Mouse (Mus musculus) testis, adult 2 months (tissue): ENCODE results near the gene Arsj. TPM values are rescaled to one million over a fixed set of nuclear protein-coding genes. Genes with fewer than 3 reads are reported as not detected.
A peak's percentile ranks its signal among the peaks of the same experiment; 100 is the strongest.

Experiments used
- H3K27ac ChIP-seq: fragments of 200-500 bp; 2 replicates; pipeline ENCODE4 v1.5.1; 2012; ENCODE audit warnings: low read depth, low read length; ENCODE audit not compliant: control insufficient read depth, insufficient read depth
- H3K27me3 ChIP-seq: fragments of 200-500 bp; 2 replicates; pipeline ENCODE4 v1.6.1; 2012; ENCODE audit warnings: mild to moderate bottlenecking, low read length, moderate library complexity; ENCODE audit not compliant: control insufficient read depth, insufficient read depth
- H3K36me3 ChIP-seq: fragments of 200-500 bp; 2 replicates; pipeline ENCODE4 v1.6.1; 2012; ENCODE audit warnings: mild to moderate bottlenecking, low read length; ENCODE audit not compliant: control insufficient read depth, insufficient read depth
- H3K4me1 ChIP-seq: fragments of 200-500 bp; 2 replicates; pipeline ENCODE4 v1.6.1; 2012; ENCODE audit warnings: low read length; ENCODE audit not compliant: control insufficient read depth, insufficient read depth
- H3K4me3 ChIP-seq: fragments of 200-500 bp; 2 replicates; pipeline ENCODE4 v1.5.1; 2012; ENCODE audit warnings: low read depth, mild to moderate bottlenecking, low read length, moderate library complexity, mixed read lengths; ENCODE audit not compliant: control insufficient read depth
- CTCF ChIP-seq: fragments of 200-500 bp; IDR thresholded peaks from 2 replicates; pipeline ENCODE4 v1.5.1; 2012; ENCODE audit warnings: low read depth, mild to moderate bottlenecking, inconsistent platforms, low read length, moderate library complexity; ENCODE audit not compliant: control insufficient read depth, insufficient read depth, insufficient replicate concordance
- POLR2A ChIP-seq: fragments of 200-500 bp; IDR thresholded peaks from 2 replicates; pipeline ENCODE4 v1.6.1; 2012; ENCODE audit warnings: low read depth, mild to moderate bottlenecking, inconsistent platforms, low read length, moderate library complexity; ENCODE audit not compliant: control insufficient read depth
- polyA plus RNA-seq: library from polyadenylated mRNA; depleted of rRNA; stranded (reverse); fragments of >200 nt; gene quantifications from 2 replicates; pipeline ENCODE4 v1.2.3, GENCODE M21; 2012

The Arsj gene
- polyA plus RNA-seq, 1 experiment: not detected

DNA sequence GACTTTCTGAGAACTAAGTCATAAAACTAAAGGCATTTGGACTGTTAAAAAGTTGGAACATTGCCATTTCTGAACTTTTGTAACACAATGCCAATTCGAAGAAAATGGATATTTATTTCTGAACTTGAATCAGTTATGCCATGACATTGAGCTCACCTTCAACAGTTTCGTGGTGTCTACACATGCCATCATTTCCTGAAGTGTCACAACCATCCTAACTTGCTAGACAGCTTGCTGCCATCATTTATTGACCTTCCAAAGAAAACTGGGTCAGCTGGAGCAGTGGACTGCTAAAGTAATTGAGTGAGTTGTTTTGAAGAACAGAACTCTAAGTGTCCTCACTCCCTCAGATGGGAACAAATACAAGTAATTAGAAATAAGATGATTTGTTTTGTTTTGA is 16.2 kb downstream of the Arsj start:
- H3K4me1 ChIP-seq: no peaks in the 10 kb centered on the region
- no peak overlapping the region for H3K27ac ChIP-seq
- no peaks in the 10 kb centered on the region for H3K36me3 ChIP-seq
- no peaks in the 10 kb centered on the region for H3K27me3 ChIP-seq
- TF ChIP-seq CTCF (no peak), POLR2A (no peak)
- no peak overlapping the region for H3K4me3 ChIP-seq

DNA sequence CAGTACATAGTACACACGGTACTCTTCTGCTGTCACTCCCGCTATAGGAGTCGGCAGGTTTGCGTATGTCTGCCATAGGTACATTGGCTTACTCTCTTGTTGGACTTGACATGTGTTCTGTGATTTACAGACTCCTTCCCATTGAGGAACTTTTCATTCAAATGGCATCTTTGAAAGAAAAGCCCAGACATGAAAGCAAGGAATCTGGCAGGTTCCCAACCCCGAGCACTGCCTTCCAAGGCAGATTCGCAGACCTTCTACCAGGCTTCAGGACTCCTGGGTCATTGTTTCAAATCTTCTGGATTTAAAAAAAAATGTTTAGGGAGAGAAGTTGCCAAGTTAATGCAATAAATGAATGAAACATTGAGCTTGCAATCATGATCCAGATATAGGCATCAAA is 19.8 kb downstream of the Arsj start:
- Histone ChIP-seq H3K27me3 (no peaks in the 10 kb centered on the region), H3K4me1 (no peaks in the 10 kb centered on the region), H3K4me3 (no peak overlapping the region), H3K36me3 (no peaks in the 10 kb centered on the region), H3K27ac (no peak overlapping the region)
- TF ChIP-seq CTCF: no peak
- TF ChIP-seq POLR2A: no peak

DNA sequence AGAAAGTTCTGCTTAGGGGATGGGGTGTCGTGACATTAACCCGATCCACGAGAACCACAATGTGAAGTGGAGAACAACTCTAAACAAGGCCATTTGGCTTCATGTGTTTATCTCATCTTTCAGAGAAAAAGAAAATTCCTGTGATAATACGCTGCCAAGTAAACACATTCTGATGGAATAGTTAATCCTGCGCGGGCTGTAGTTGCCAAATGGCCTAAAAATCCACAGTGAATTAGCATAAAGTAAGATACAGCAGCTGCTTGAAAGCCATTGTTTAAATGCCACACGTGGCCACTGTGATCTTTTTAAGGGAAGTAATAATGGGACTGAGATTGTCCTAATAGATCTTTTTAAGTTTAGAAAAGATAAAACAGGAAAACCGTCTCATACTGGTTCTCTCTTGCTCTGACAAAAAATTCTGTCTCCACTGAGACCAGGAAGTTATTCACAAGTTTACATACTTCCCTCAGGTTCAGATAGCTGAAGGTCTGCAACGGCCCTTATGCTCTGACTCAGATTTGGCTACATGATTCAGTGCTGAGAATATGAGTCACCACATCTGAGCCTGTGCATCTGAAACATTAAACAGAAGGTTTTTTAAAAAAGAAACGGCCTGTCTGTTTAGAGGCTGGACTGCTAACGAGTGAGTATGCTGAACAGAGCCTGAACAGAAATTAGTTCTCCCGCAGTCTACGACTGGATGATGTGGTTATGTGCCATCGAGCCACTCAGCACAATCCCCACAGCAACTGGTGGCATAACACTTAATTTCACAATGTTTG is 21.4 kb downstream of the Arsj start:
- no peak overlapping the region for H3K4me3 ChIP-seq
- no peaks in the 10 kb centered on the region for H3K27me3 ChIP-seq
- H3K4me1 ChIP-seq: no peaks in the 10 kb centered on the region
- TF ChIP-seq POLR2A (no peak), CTCF (no peak)
- no peaks in the 10 kb centered on the region for H3K36me3 ChIP-seq
- peak overlapping the region; percentile 17; the same call in 1 of the 2 replicates for H3K27ac ChIP-seq

DNA sequence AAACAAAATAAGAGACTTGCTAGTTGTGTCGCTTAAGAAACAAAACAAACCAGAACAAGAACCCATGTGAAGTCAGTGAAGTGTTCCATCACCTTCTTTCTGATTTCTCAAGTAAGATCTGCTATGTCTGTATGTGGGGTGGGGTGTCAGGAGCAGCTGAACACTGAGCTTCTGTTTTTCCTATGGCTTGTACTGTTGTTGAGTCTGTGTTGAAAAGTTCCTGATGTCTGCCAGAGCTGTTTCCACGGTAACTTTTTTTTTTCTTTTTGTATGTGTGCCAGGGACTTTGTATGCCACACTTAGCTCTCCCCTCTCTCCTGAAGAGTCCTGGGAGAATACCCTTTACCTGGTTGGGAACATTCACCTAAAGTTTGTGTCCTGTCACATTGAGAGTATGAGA is 34.0 kb downstream of the Arsj start:
- H3K4me3 ChIP-seq: no peak overlapping the region
- H3K36me3 ChIP-seq: no peaks in the 10 kb centered on the region
- H3K27me3 ChIP-seq: no peaks in the 10 kb centered on the region
- H3K27ac ChIP-seq: no peak overlapping the region
- no peak for TF ChIP-seq POLR2A
- TF ChIP-seq CTCF: no peak
- H3K4me1 ChIP-seq: no peaks in the 10 kb centered on the region

DNA sequence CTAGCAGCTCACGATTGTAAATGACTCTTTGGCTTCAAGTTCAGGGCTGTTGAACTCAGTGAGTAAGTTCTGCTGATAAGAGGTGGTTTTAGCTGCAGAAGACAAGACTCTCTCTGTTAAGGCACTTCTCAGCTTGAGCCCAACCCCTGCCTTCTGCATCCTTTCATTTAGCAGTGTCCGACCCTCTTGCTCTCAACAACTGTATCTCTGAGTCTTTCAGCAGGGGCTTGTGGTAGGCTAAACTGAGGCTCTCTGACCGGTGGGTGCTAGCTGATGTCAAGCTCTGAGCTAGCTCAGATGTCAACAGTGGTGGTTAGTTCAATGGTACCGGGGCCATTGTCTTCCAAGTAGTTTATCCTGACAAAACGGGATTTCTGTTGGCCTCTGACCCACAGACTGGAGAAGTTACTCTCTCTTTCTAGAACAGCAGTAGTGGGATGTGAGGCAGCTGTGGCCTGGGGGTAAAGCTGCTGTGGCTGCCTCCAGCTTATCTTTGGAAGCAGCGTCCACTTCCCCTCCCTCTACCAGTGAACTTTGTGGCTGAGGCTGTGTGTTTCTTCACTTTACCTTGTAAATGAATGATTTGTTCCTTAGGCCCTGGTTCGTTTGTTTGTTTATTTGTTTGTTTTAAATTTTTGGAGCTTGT is 34.6 kb downstream of the Arsj start:
- no peaks in the 10 kb centered on the region for H3K36me3 ChIP-seq
- H3K4me1 ChIP-seq: no peaks in the 10 kb centered on the region
- no peak overlapping the region for H3K4me3 ChIP-seq
- no peaks in the 10 kb centered on the region for H3K27me3 ChIP-seq
- TF ChIP-seq CTCF (no peak), POLR2A (no peak)
- H3K27ac ChIP-seq: no peak overlapping the region

DNA sequence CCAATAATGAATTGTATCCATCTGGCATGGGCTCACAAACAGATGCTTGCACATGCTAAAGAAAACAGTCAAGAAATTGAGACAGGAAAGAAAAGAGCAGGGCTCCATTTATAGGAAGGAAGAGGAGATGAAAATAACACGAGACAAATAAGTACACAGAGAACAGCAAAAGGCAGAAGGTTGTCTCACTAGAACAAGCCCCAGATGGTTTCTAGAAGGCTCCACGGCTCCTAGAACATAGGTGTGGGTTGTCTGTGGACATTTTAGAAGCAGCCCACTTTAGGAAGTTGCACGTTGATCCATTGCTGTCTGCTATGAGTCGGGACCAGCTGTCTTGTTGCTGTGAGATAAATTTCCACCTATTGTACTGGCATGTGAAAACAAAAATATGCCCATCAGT is 37.2 kb downstream of the Arsj start:
- TF ChIP-seq POLR2A: no peak
- TF ChIP-seq CTCF: no peak
- no peaks in the 10 kb centered on the region for H3K27me3 ChIP-seq
- H3K27ac ChIP-seq: no peak overlapping the region
- H3K4me1 ChIP-seq: no peaks in the 10 kb centered on the region
- no peak overlapping the region for H3K4me3 ChIP-seq
- H3K36me3 ChIP-seq: no peaks in the 10 kb centered on the region

DNA sequence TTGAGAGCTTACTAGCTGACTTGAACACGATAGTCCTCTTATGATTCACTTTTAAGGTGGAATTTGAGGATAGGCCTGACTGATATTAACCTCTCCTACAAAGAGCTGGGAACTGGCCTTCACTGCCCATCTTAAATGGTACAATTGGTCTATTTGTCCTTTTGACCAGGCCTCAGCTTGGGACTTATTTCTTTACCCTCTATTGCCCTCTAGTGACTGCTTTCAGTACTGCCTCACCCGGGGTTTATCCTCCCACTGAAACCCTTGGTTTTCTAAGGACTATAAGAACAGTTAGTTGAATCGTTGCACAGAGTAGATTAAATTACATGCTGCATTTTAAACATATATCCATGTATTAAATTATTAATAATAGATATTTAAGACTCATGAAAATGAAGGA is 39.4 kb downstream of the Arsj start:
- TF ChIP-seq POLR2A: no peak
- no peak; the same call in 1 of the 2 replicates for TF ChIP-seq CTCF
- H3K27ac ChIP-seq: no peak overlapping the region

DNA sequence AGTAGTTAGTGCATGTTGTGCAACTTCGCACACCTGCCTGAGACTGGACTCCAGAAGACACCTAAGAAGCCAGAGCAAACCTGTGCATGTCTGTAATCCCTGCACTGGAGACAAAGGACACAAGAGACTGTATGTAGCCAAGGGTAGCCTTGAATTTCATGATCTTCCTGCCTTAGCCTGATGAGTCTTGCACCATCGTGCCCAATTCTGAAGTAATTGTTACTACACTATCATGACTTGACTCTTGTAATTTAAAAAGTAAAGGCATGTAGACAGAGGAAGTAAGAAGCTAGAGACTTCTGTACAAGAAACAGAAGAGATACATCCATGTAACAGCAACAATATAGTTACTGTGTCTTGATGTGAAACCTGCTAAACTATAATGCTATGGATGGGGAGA is 40.7 kb downstream of the Arsj start:
- TF ChIP-seq POLR2A: no peak
- no peak for TF ChIP-seq CTCF
- H3K27ac ChIP-seq: no peak overlapping the region
- H3K4me1 ChIP-seq: no peaks in the 10 kb centered on the region
- no peak overlapping the region for H3K4me3 ChIP-seq
- no peaks in the 10 kb centered on the region for H3K27me3 ChIP-seq
- H3K36me3 ChIP-seq: no peaks in the 10 kb centered on the region

More for the DNA sequence above, 39.4 kb downstream of the Arsj start:
- no peaks in the 10 kb centered on the region for H3K27me3 ChIP-seq
- no peak overlapping the region for H3K4me3 ChIP-seq
- H3K36me3 ChIP-seq: no peaks in the 10 kb centered on the region
- H3K4me1 ChIP-seq: no peaks in the 10 kb centered on the region
